Mouse (Mus musculus) stomach, postnatal 0 days (tissue): ENCODE data around the gene Gm5269. TPM values are rescaled to one million over a fixed set of nuclear protein-coding genes. Genes with fewer than 3 reads are reported as not detected.

Source experiments
- ATAC-seq: fragments of 200-750 bp; cut with Nextera tagmentation; 2 replicates; pipeline ENCODE4 v1.8.0; 2017; ENCODE audit not compliant: low FRiP score, low TSS enrichment
- DNase-seq: peaks from one replicate; pipeline ENCODE4 v3.0.0-alpha.2; 2016; ENCODE audit warnings: low spot score
- H3K27ac ChIP-seq: fragments of 300-500 bp; sonication (generic); replicated peaks from 2 replicates; pipeline ENCODE4 v1.5.1; 2014; ENCODE audit warnings: mild to moderate bottlenecking, control low read depth
- H3K27me3 ChIP-seq: fragments of 300-500 bp; sonication (generic); 2 replicates; pipeline ENCODE4 v1.6.1; 2014; ENCODE audit warnings: low read length; ENCODE audit not compliant: control insufficient read depth, insufficient read depth
- H3K36me3 ChIP-seq: fragments of 300-500 bp; sonication (generic); 2 replicates; pipeline ENCODE4 v1.6.1; 2014; ENCODE audit warnings: low read length, mixed read lengths; ENCODE audit not compliant: control insufficient read depth, insufficient read depth
- H3K4me1 ChIP-seq: fragments of 300-500 bp; sonication (generic); replicated peaks from 2 replicates; pipeline ENCODE4 v1.6.1; 2014; ENCODE audit warnings: antibody characterized with exemption; ENCODE audit not compliant: control insufficient read depth, insufficient read depth
- H3K4me2 ChIP-seq: fragments of 300-500 bp; sonication (generic); replicated peaks from 2 replicates; pipeline ENCODE4 v1.6.1; 2014; ENCODE audit warnings: low read depth, mild to moderate bottlenecking, control low read depth, moderate library complexity
- H3K4me3 ChIP-seq: fragments of 300-500 bp; sonication (generic); 2 replicates; pipeline ENCODE4 v1.5.1; 2014; ENCODE audit warnings: low read depth, low read length, control low read depth
- H3K9ac ChIP-seq: fragments of 300-500 bp; sonication (generic); 2 replicates; pipeline ENCODE4 v1.6.1; 2014; ENCODE audit warnings: mild to moderate bottlenecking, low read length, control low read depth, mixed read lengths
- H3K9me3 ChIP-seq: fragments of 300-500 bp; sonication (generic); 2 replicates; pipeline ENCODE4 v1.6.1; 2016; ENCODE audit warnings: low read length; ENCODE audit not compliant: control insufficient read depth
- CTCF ChIP-seq: IDR thresholded peaks from 2 replicates; pipeline ENCODE4 v1.5.1; 2016; ENCODE audit warnings: antibody characterized with exemption, low read depth, mild to moderate bottlenecking, moderate library complexity
- EP300 ChIP-seq: optimal IDR thresholded peaks from 2 replicates; pipeline ENCODE3; 2016; ENCODE audit warnings: antibody characterized with exemption
- WGBS: fragments of 180-500 bp; shearing (Covaris S2); extraction: QIAGEN DNeasy Blood & Tissue Kit; methylation state at CpG from one replicate; pipeline ENCODE4 v1.1.7; 2014; 5-methylcytosine and 5-hydroxymethylcytosine counted together
- polyA plus RNA-seq: library from polyadenylated mRNA; unstranded; fragments of >200 nt; fragmentation: Nextera tagmentation; extraction: Ambion mirVana; gene quantifications from 2 replicates; pipeline ENCODE4 v1.2.1, GENCODE M21; 2015

Gm5269 gene
- polyA plus RNA-seq, result not detected in 2 replicates

DNA sequence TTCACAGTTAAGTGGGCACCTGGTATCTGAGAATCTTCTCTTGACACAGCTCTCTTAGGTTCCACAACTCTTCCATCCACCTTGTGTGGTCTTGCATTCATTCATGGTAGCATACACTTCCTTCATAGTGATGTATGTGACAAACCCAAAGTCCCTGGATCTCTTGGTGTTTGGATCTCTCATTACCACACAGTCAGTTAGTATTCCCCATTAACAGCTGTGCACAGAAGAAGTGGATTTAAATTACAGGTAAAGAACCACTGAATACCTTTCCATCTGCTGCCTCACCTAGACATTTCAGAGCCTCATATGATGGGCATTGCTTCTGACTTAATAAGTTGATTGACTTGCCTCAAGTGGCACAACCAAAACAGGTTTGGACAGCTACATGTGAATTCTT lies at the start of gene Gm5269:
Gm5269 (minus strand) TSS at position 101 of the 400 bp plus-strand sequence.
- H3K9me3 ChIP-seq, result no peaks in the 10 kb centered on the region
- H3K4me1 ChIP-seq, result no peaks in the 10 kb centered on the region
- H3K27ac ChIP-seq, result 0 out of 2 replicates have a peak within 1 kb of the TSS, but pooled peaks have one; percentile 53
- no peak within 1 kb of the TSS for H3K9ac ChIP-seq
- H3K4me3 ChIP-seq, result no peak within 1 kb of the TSS
- no peak for ATAC-seq
- no peak for TF ChIP-seq EP300
- TF ChIP-seq CTCF, result no peak
- no peak within 1 kb of the TSS for H3K4me2 ChIP-seq
- H3K27me3 ChIP-seq, result no peaks in the 10 kb centered on the region
- no peak for DNase-seq
- H3K36me3 ChIP-seq, result no peaks in the 10 kb centered on the region

DNA sequence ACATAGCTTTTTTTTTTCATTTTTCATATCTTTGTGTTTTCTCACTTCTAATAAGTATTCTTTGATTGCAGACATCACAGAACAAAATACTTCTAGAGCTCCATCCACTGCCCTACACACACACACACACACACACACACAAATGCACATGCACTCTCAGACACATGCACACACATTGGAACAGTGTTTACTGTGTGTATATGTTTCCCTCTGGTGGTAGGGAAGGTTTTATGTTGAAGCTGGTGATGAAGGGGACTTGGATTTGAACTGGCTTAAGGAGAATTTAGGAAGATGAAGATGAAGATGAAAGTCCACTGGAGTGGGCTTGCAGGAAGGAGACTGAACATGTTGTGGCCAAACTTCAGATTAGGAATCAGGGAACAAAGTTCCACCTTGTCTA lies 41.1 kb upstream of the Gm5269 start:
- H3K27me3 ChIP-seq, result no peaks in the 10 kb centered on the region
- ATAC-seq (no peak), DNase-seq (no peak)
- TF ChIP-seq CTCF (peak; percentile 72), EP300 (no peak)
- H3K4me2 ChIP-seq, result no peak overlapping the region
- no peaks in the 10 kb centered on the region for H3K9me3 ChIP-seq
- H3K9ac ChIP-seq, result no peak overlapping the region
- no peak overlapping the region for H3K4me3 ChIP-seq
- H3K27ac ChIP-seq, result no peak overlapping the region
- H3K4me1 ChIP-seq, result no peaks in the 10 kb centered on the region
- H3K36me3 ChIP-seq, result no peaks in the 10 kb centered on the region

DNA sequence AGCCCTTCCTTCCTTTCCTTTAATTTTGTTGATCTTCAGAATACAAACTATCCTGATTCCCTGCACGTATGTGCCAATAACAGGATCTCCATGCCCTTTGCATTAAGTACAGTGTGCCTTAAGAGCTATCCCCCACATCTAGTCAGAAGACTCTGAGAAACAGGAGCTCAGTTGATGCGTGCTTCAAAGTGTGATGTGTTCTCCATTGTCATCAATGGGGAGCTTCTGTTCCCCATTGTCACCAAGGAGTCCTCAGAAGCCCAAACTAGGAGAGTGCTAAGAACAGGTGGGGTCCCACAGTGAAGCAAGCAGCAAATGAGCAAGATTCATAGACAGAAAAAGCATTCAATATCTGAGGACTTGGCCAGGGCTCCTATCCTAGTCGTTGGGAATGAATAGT lies 36.8 kb upstream of the Gm5269 start:
- no peak for DNase-seq
- Histone ChIP-seq H3K4me1 (no peaks in the 10 kb centered on the region), H3K27me3 (no peaks in the 10 kb centered on the region), H3K36me3 (no peaks in the 10 kb centered on the region), H3K9me3 (no peaks in the 10 kb centered on the region), H3K9ac (no peak overlapping the region), H3K27ac (no peak overlapping the region), H3K4me3 (no peak overlapping the region), H3K4me2 (no peak overlapping the region)
- WGBS, result 56% methylated on average over 3 of the region's 3 CpGs
- no peak for ATAC-seq
- no peak for TF ChIP-seq EP300

DNA sequence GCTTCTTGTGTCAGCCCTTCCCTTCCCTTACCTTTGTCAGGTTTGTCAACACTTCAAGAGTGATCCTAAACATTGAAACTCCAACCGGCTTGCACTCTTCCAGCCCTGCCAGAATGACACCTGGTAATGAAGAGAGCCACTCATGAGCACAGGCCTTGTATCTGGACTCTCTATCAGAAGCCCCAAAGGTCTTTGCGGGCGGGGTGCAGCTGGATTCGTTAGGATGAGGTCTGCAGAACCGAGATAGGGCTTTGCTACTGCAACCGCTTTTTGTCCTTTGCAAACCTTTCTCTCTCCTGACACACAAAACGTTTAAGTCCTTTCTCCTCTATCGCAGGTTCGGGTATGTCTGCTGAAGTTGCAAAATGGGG lies 36.3 kb upstream of the Gm5269 start, which contains the start of gene Slc40a1:
Slc40a1 (minus strand) TSS at position 131 of the 371 bp plus-strand sequence.
- H3K27ac ChIP-seq, result peak within 1 kb of the TSS; percentile 75
- no peaks in the 10 kb centered on the region for H3K27me3 ChIP-seq
- no peaks in the 10 kb centered on the region for H3K9me3 ChIP-seq
- ATAC-seq, result no peak; the same call in 1 of the 2 replicates
- peak within 1 kb of the TSS; percentile 86 for H3K4me2 ChIP-seq
- DNase-seq, result no peak
- no peaks in the 10 kb centered on the region for H3K4me1 ChIP-seq
- TF ChIP-seq CTCF, result no peak
- TF ChIP-seq EP300, result no peak
- WGBS, result 48% methylated on average over 9 of the region's 9 CpGs
- H3K4me3 ChIP-seq, result peak within 1 kb of the TSS; percentile 65
- peak within 1 kb of the TSS; percentile 57 for H3K9ac ChIP-seq
- no peaks in the 10 kb centered on the region for H3K36me3 ChIP-seq

DNA sequence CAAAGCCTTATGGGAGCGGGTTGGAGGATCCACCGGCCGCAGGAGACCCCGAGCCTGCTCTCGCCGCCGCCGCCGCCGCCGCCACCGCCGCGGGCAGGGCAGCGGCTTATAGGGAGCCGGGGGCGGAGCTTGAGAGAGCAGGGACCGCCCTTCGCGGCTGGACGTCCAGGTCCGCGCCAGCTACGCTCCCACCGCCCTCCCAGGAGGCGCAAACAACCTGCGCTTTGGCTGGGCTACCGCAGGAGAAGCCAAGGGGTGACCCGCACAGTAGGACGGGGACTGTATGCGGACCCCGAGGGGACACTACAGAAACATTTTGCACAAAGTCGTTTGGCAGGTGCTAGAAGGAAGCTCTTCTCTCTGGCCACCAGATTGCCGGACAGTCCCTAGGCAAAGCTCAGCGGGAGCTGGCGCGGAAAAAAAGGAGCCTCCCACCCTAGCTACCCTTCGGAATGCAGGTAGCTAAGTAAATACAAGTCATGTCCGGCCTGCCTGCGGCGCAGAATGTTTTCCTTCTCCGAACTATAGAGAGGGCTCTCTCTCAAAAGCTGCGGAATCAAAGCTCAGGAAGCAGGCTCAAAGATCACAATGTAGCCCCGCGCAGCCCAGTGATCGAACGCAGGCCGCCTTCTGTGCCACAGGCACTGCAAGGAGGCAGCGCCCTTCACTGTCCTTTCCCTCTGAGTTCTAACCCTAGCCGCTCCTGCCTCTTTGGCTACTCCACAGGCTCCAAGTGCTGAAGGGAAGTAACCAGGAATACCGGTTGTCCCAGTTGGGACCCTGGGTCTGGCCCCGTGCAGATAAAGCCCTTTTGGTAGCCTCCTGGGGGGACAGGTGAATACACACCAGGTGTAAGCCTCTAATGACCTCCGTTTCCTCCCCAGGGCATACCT lies 35.7 kb upstream of the Gm5269 start:
- peak; percentile 98 for ATAC-seq
- peak overlapping the region; percentile 75 for H3K27ac ChIP-seq
- H3K9ac ChIP-seq, result peak overlapping the region; percentile 57
- H3K9me3 ChIP-seq, result no peaks in the 10 kb centered on the region
- no peak for TF ChIP-seq CTCF
- no peak for TF ChIP-seq EP300
- H3K4me1 ChIP-seq, result no peaks in the 10 kb centered on the region
- WGBS, result 1% methylated on average over 53 of the region's 53 CpGs
- no peaks in the 10 kb centered on the region for H3K36me3 ChIP-seq
- H3K4me2 ChIP-seq, result peak overlapping the region; percentile 86
- DNase-seq, result peak; percentile 91
- no peaks in the 10 kb centered on the region for H3K27me3 ChIP-seq
- peak overlapping the region; percentile 65 for H3K4me3 ChIP-seq

DNA sequence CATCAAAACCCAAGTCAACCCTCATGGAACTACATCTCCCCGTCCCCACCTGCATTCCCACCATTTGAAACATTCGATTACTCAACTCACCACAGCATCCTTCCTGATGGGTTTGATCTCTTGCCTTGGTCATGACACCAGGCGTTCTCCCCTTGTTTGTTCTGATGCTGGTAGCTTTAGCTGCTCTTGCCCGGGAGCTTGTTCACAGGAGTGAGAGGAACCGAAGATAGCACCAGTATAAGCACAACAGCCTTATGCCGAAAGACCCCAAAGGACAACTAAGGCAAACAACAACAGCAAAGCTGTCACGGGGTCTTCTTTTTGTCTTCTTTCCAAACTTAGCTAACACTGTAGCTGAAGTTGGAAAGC lies 35.0 kb upstream of the Gm5269 start:
- no peak for TF ChIP-seq CTCF
- no peak for TF ChIP-seq EP300
- ATAC-seq (no peak; the same call in 1 of the 2 replicates), DNase-seq (no peak)
- peak overlapping the region; percentile 65 for H3K4me3 ChIP-seq
- H3K36me3 ChIP-seq, result no peaks in the 10 kb centered on the region
- H3K9ac ChIP-seq, result peak overlapping the region; percentile 57
- H3K27me3 ChIP-seq, result no peaks in the 10 kb centered on the region
- H3K9me3 ChIP-seq, result no peaks in the 10 kb centered on the region
- no peaks in the 10 kb centered on the region for H3K4me1 ChIP-seq
- peak overlapping the region; percentile 86 for H3K4me2 ChIP-seq
- WGBS, result 5% methylated on average over 7 of the region's 7 CpGs
- H3K27ac ChIP-seq, result peak overlapping the region; percentile 75; the same call in 1 of the 2 replicates
